Mouse (Mus musculus): ENCODE measurements around the gene Scgb2a2. TPM values are rescaled to one million over a fixed set of nuclear protein-coding genes. Genes with fewer than 3 reads are reported as not detected.
"Not testable (repeated sequence)": the region's sequence is repeated elsewhere in the genome, so short reads cannot be mapped to it uniquely, and the experiment has no call there.

The Scgb2a2 gene
- polyA plus RNA-seq, 1 experiment, result not detected

- peak overlapping the region; percentile 58 for H3K4me3 ChIP-seq (ENCODE audit: control insufficient read depth, insufficient read depth, low read length)
- H3K4me1 ChIP-seq (replicated peaks; ENCODE audit: control insufficient read depth, insufficient read depth, low read length), result peaks cover 10% of the 10 kb centered on the region
Observed at GRCm38 (mm10) chr19:9899780-9900146, 52.4 kb downstream of the Scgb2a2 start.

GRCm38 (mm10) chr19:9900696-9901095 lies 53.3 kb downstream of the Scgb2a2 start:
- H3K4me3 ChIP-seq (ENCODE audit: control insufficient read depth, insufficient read depth, low read length); H3K36me3 ChIP-seq (ENCODE audit: control insufficient read depth, insufficient read depth, low read length); H3K27ac ChIP-seq (ENCODE audit: control insufficient read depth, insufficient read depth, low read length); H3K27me3 ChIP-seq (ENCODE audit: control insufficient read depth, insufficient read depth, low read length); DNase-seq: not testable (repeated sequence)
- WGBS, result 97% methylated on average over 2 of the region's 2 CpGs
- peaks cover 10% of the 10 kb centered on the region for H3K4me1 ChIP-seq (replicated peaks; ENCODE audit: control insufficient read depth, insufficient read depth, low read length)

More at GRCm38 (mm10) chr19:9899780-9900146, 52.4 kb downstream of the Scgb2a2 start:
- Histone ChIP-seq H3K27me3 (ENCODE audit: control insufficient read depth, insufficient read depth, low read length) (no peaks in the 10 kb centered on the region), H3K27ac (ENCODE audit: control insufficient read depth, insufficient read depth, low read length) (peak overlapping the region; percentile 85), H3K36me3 (ENCODE audit: control insufficient read depth, insufficient read depth, low read length) (peaks cover 3% of the 10 kb centered on the region; the same call in 1 of the 2 replicates)
- no peak for TF ChIP-seq CTCF (IDR thresholded peaks at IDR 0.05; ENCODE audit: borderline replicate concordance, control insufficient read depth, extremely low read depth, insufficient read depth, low read length, poor library complexity)
- no peak for TF ChIP-seq POLR2A (IDR thresholded peaks at IDR 0.05; ENCODE audit: control insufficient read depth, extremely low read depth, insufficient read depth, low read length, poor library complexity)
- 10% methylated on average over 10 of the region's 10 CpGs for WGBS
- DNase-seq, result no peak

Other genes with a start within 250 kb of the Scgb2a2 start
- gene Incenp, start 52.0 kb downstream of the Scgb2a2 start, polyA plus RNA-seq (2012; rRNA removed), result 88.0 and 109 TPM in 2 replicates
- gene Fth1, start 133.0 kb downstream of the Scgb2a2 start, polyA plus RNA-seq (2012; rRNA removed), result 2,238 and 2,885 TPM in 2 replicates
- gene Best1, start 154.1 kb downstream of the Scgb2a2 start, polyA plus RNA-seq (2012; rRNA removed), result 0.31 and 0.33 TPM in 2 replicates
- gene Rab3il1, start 154.1 kb downstream of the Scgb2a2 start, polyA plus RNA-seq (2012; rRNA removed), result 12.8 and 15.7 TPM in 2 replicates
- gene Fads3, start 194.0 kb downstream of the Scgb2a2 start, polyA plus RNA-seq (2012; rRNA removed), result 13.6 and 19.9 TPM in 2 replicates

All from thymus, adult 2 months (tissue).